Mouse (Mus musculus): ENCODE results near the gene Mvb12b. TPM values are rescaled to one million over a fixed set of nuclear protein-coding genes. Genes with fewer than 3 reads are reported as not detected.
A peak's percentile ranks its signal among the peaks of the same experiment; 100 is the strongest.
"Not testable (repeated sequence)": the region's sequence is repeated elsewhere in the genome, so short reads cannot be mapped to it uniquely, and the experiment has no call there.

Mvb12b gene
- 10 to 100 TPM; 27.8 to 28.6 TPM for total RNA-seq (2021)
- long read RNA-seq, experiment 1, partial matches to known transcripts, result 0 of 3 reads
- long read RNA-seq, experiment 1, other reads (novel, unspliced or antisense), result 2 of 3 reads
- long read RNA-seq, experiment 2, full-length matches to known transcripts, result 3 of 4 reads
- long read RNA-seq, experiment 2, partial matches to known transcripts, result 0 of 4 reads
- long read RNA-seq, experiment 2, other reads (novel, unspliced or antisense), result 1 of 4 reads

DNA sequence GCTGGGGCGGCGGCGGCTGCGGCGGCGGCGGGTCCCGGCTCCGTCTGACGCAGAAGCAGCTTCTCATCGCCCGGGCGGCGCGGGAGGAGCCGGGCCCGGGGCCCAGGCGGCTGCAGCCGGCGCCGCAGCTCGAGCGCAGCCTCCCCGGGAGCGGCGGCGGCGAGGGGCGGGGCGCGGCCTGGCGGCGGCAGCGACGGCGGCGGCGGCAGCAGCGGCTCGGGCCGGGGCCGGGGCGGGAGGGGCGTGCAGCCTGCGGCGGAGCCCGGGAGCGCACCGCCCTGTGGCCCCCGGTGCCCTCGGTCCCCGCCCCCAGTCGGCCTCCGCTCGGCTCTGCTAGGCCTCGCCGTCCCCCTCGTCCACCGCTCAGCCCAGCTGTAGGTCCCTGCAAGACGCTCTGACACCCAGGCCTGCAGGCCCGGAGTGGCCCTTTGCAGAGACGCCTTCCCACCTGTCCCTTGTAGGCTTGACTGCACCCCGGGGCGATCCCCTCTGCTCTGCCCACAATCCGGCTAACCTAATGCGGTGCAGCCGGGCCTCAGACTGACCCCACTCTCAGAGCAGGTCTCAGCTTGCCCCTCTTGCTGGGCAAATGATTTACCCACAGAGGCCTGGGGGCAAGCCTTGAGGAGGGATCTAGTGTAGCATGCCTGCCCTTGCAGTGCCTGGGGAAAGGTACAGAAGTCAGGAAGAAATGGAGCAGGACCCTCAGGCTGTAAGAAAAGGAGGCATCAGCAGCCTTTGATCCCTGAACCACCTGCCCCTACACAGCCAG, at the start of gene Mvb12b:
Gene Mvb12b, minus strand, starts transcription at position 619 of the 772 bp plus-strand sequence.
- DNase-seq, result peak; percentile 69

DNA sequence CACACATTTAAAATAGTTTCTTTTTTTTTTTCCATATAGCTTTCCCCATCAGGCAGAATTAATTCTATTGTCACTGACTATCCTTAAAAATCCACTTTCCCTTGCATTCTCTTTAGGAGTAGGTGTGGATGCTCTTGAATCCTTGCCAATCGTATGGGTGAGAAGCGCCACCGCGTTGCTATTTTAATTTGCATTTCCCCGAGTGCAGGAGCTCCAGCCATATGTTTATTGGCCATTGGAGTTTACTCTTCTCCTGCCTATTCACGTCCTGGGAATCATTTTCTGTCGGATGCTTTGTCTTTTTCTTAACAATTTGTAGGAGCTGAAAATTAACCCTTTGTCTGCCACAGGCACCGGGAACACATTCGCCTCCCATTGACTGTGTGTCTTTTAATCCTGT, 48.0 kb upstream of the Mvb12b start:
- DNase-seq, result no peak

DNA sequence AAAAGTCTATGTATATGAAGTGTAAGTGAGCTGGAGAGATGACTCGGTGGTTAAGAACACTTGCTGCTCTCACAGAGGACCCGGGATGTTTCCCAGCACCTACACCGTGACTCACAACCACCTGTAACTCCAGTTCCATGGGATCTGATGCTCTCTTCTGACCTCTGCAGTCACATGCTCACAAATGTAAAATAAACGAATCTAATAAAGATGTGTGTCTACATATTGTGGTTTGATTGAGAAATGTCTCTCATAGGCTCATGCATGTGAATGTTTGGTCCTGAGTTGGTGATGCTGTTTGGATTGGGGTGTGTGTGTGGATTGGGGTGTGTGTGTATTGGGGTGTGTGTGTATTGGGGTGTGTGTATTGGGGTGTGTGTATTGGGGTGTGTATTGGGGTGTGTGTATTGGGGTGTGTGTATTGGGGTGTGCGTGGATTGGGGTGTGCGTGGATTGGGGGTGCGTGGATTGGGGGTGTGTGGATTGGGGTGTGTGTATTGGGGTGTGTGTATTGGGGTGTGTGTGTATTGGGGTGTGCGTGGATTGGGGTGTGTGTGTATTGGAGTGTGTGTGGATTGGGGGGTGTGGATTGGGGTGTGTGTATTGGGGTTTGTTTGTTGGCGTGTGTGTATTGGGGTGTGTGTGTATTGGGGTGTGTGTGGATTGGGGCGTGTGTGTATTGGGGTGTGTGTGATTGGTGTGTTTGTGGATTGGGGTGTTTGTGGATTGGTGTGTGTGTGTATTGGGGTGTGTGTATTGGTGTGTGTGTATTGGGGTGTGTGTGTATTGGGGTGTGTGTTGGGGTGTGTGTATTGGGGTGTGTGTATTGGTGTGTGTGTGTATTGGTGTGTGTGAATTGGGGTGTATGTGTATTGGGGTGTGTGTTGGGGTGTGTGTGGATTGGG, 46.1 kb upstream of the Mvb12b start:
- no peak for DNase-seq

DNA sequence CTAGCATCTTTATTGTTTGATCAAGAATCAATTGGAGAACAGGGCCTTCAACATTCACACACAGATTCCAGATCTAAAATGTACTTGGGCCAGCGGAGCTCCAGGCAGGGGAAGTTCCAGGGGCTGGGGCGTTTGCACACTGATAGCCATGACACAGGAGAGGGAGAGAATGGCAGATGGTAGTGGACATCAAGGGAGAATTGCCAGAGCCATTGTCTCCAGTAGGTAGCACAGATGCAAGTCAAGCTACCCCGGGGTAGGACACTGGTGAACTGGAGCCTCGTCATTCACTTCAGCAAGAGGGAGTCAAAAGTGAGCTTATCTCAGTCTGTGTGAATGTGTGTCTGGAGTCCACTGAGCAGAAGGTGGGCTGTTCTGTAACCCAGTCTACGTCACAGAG, 43.4 kb upstream of the Mvb12b start:
- DNase-seq, result no peak

DNA sequence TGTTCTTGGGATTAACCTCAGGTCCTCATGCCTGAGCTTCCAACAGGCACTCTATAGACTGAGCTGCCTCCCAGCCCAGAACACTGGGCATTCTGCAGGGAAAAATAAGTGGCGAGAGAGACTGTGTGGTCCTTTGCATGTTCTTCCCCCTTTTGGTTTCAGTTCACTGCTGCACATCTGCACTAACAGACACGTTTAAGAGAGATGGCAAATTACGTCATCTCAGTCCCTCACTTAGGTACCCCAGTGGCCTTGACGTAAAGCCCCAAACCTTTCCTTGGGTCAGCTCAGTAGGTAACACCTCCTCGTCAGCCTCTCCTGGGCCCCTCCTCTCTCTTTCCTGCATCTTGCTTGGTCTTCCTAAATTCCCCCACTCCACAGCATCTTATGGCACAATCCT, 37.5 kb upstream of the Mvb12b start:
- no peak for DNase-seq

DNA sequence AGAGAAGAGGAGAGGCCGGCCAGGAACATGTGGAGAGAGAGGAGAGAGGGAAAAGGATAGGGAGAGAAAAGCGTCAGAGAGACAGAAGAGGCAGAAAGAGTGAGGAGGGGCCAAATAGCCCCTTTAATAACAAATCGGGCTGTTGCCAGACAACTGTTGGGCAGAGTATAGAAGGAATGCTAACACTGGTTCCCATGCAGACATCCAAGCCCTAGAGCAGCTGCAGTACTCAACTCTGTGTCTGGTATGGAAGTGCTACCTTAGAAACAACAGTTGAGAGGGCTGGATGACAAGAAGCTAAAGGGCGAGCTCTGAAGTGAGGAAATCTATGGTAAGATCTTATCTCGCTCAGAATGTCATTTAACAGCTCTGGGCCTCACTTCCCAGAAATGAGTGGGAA, 35.7 kb upstream of the Mvb12b start:
- DNase-seq, result no peak

DNA sequence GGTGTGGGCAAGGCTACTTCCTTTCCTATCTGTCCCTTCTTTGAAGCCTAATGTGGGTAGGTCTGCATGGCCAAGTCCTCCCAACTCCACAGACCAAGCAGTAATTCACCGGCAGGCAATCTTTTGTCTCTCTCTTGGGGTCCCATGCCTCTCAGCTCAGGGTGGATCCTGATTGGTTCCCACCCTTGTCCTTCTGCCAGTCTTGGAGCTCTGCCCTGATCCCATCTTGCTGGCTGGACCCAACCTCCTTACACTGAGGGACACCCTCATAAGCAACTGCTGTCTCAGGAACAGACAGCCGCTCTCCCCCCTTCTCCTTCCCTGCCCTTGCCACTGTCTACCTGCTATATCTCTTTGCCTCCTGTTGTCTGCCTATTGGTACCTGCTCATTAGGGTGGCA, 34.7 kb upstream of the Mvb12b start:
- DNase-seq, result no peak

DNA sequence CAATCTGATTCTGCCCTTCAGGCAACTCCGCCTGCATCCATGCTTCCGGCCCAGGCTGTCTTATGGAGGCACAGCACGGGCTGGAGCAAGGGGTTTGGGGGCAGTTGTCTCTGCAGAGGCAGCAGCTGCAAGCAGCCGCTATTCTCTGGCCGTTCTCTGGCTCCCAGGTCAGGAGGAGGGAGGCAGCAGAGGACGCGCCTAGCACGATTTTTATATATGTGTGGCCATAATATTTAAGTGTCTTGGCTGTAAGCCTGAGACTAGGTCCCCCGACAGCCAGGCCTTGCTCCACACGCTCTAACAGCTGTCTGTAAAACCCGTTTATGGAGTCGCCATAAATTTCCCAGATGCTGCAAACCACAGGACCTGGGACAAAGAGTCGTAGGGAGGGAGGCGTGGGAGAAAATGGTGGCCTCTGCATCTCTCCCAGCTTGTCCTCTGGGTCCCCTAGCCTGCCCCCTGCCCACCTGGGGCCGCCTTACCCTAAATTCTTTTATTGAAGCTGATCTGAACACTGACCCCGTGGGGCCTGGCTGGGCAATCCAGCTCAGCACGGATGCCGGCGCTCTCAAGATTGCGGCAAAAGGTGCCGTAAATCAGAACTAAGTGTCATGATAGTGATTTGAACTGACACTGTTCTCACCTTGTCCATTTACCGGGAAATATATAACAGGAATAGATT, 32.3 kb upstream of the Mvb12b start:
- peak; percentile 37 for DNase-seq

DNA sequence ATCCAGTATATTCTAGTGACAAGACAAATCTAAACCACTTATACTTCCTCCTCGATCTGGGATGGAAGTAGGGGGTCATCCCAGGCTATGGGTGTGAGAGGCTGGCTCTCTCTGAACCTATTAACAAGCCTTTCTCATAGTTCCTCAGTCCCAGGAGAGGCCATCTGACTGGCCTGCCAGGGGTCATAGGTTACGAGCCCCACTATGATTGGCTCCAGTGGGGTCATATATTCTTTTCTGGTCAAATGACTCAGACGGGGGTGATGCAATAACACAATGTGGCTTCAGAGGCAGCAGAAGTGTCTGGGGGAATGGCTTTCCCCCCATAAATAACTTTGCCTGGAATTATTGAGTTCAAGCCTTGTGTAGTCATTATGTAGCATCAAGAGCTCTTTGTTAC, 31.1 kb upstream of the Mvb12b start:
- DNase-seq, result no peak

DNA sequence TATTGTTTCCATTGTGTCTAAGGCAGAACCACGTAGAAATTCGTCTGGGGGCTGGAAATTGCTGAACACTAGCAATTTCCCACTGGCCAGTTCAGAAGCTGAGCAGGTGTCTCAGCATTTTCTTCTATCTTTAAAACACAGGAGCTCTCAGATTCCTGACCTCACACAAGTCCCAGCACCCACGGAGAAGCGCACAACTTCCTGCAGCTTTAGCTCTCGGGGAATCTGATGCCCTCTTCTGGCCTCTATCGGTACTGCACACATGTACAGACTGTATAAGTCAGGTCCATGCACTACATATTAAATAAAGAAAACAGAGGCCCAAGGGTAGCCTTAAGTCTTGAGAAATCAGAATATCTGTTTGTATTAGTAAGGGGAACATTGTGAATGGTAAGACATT, 30.6 kb upstream of the Mvb12b start:
- DNase-seq, result peak; percentile 56

DNA sequence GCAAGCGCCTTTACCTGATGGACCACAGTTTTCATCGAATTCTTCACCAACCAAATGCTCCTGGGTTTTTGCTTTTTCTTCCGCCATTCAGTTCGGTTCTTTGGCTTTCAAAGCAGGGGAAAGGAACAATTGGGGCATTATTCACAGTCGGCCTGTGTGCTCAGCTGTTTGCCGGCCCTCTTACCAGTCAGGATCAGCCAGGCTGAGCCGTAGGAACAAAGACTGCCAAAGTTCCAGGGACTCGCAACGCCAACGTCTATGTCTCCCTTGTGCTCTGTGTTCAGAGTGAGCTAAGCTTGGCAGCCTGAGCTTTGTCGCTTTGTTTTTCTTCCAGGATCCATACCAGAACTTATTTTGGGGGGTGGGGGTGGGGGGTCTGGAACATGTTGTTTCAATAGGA, 28.9 kb upstream of the Mvb12b start:
- no peak for DNase-seq

DNA sequence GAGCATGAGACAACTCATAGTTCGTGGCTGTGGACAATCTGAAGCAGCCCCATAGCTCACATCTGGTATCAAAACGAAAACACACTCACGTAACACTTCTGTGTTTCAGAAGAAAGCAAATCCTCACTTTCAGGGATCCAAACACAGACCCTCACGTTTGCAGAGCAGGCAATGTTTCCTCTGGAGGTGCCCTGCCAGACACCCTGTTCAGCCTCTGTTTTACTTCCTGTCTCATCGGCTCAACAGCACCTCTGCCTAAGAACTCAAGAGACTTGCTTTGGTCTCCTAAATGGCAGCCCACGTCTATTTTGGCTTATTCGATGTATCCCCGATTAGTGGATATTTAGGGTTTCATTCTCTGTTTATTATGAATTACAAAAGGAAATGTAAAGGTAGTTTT, 27.3 kb upstream of the Mvb12b start:
- no peak for DNase-seq

DNA sequence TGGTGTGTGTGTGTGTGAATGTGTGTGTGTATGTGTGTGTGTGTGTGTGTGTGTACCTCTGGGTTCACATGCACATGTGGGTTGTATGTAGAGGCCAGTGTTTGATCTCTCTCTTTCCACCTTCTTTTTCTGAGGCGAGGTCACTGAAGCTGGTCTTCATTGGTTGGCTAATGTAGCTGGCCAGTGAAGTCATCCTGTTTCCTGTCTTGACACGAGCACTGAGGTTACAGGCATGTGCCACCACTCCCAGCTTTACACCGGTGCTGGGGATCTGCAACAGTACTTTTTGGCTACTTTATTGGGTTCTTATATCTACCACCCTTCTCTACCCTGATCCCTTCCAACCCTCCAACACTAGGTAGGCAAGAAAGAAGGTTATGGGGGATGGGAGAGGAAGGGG, 26.6 kb upstream of the Mvb12b start:
- DNase-seq, result no peak

DNA sequence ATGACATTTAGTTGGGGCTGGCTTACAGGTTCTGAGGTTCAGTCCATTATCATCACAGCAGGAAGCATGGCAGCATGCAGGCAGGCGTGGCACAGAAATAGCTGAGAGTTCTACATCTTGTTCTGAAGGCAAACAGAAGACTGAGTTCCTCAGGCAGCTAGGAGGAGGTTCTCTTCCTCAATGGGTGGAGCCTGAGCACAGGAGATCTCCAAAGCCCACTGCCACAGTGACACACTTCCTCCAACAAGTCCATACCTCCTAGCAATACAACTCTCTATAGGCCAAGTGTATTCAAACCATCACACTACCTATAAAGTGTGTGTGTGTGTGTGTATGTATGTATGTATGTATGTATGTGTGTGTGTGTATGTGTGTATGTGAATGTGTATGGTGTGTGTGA, 25.9 kb upstream of the Mvb12b start:
- DNase-seq, result not testable (repeated sequence)

DNA sequence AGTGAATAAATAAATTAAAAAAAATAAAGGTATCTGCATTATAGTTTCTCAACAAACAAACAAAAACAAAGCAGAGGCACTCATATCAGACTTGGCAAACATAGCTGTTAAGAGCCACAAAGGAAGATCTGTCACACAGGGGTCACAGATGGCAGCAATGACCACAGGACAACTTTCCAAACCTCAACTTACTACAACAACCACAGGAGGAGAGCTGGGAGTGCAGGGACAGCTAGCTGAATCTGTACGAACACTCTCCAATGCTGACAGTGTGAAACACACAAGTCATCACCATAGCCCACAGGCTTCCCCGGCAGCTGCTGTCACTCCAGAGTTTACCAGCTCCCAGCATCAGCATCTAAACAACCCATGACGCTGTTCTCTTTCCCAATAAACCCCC, 25.0 kb upstream of the Mvb12b start:
- no peak for DNase-seq

DNA sequence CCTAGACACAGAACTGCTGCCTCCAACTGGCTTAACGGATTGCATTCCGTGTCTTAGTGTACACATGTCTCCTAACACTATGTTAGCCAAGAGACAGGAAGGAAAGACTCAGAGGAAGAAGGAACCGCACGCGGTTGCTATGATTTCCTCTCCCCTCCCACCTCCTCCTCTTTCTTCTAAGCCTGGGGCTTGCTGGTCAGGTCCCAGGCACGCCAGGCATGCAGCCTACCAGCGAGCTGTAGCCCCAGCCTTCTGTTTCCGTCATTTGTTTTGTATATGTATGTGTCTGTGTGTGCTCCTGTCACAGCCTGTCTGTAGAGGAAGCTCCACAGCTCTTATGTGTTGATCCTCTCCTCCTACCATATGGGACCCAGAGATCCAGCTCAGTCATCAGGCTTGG, 20.6 kb upstream of the Mvb12b start:
- no peak for DNase-seq

DNA sequence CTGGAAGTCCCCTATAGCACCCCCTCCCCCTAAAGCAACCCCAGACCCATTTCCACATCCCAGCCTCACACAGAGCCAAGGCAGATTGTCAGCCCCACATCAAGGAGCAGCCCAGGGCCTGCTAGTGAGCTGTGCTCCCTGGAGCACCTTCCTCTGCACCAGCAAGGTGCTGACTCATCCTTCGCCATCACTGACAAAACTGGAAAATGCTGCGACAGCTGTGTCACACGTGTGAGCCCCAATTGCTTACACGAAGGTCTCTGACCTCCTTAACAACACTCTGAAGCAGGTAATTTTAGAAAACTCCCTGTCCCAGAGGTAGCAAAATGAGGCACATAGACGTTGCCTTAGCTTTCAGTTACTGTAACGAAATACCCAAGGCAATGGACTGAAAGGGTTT, 19.4 kb upstream of the Mvb12b start:
- no peak for DNase-seq

DNA sequence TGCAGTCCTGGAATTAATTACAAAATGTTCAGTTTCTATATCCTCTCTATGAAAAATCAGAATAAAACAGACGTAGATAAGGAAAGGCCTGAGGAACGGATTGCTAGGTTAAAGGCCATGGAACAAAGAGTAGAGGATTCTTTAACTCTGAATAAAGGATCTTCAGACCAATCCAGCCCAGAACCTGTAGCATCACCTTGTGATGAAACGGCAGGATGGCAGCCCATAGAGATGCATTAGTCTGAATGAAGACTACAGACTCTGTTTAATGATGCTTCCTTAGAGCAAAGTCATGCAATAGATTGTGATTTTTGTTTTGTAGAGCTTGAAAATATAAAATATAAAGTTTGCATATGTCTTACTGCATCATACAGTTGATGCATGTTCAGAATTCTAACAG, 8.1 kb upstream of the Mvb12b start:
- no peak for DNase-seq

DNA sequence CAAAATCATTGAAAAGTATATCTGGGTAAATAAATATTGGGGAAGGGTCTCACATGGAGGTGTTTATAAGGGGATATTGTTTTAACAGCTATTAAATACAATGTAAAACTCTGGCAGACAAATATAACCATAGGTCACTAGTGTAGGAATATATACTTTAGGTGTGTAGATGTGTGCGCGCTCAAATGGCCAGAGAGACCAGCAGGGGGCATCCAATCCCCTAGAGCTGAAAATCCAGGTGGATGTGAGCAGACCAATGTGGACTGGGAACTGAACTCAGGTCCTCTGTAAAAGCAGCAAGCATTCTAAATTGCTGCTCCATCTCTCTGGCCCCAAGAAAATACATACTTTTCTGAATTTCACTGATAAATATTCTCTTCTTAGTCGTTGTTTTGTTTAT, 5.4 kb upstream of the Mvb12b start:
- DNase-seq, result no peak

DNA sequence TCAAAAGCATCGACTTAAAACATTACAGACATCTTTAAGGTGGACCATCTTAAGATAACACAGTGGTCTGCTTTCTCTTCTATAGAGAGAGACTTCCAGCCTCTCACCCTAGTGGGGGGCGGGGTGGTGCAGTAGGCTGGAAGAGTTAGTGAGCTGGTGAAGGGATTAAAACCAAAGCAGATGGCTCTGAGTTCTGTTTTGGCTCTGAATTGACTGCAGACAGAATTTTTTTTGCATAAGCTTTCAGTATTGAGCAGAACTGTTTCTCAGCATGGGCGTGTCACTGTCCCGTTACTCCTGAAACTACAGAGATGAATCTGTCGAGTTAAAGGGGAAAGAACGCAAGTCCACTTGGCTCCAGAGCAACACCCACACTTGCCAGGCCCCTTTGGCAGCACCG, 4.6 kb upstream of the Mvb12b start:
- DNase-seq, result no peak

DNA sequence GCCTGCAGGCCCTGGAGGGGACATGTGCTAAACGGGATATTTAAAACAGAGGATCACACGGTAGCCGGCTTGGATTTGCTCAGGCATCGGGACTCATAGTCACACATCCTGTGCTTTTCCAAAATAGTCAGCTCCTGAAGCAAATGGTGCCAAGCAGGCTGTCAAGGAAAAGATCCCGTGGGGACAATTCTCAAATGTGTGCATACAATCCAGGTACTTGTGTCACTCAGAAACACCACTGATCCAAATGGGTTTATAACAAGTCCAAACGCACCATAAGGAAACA, 297 bp upstream of the Mvb12b start:
- no peak for DNase-seq

DNA sequence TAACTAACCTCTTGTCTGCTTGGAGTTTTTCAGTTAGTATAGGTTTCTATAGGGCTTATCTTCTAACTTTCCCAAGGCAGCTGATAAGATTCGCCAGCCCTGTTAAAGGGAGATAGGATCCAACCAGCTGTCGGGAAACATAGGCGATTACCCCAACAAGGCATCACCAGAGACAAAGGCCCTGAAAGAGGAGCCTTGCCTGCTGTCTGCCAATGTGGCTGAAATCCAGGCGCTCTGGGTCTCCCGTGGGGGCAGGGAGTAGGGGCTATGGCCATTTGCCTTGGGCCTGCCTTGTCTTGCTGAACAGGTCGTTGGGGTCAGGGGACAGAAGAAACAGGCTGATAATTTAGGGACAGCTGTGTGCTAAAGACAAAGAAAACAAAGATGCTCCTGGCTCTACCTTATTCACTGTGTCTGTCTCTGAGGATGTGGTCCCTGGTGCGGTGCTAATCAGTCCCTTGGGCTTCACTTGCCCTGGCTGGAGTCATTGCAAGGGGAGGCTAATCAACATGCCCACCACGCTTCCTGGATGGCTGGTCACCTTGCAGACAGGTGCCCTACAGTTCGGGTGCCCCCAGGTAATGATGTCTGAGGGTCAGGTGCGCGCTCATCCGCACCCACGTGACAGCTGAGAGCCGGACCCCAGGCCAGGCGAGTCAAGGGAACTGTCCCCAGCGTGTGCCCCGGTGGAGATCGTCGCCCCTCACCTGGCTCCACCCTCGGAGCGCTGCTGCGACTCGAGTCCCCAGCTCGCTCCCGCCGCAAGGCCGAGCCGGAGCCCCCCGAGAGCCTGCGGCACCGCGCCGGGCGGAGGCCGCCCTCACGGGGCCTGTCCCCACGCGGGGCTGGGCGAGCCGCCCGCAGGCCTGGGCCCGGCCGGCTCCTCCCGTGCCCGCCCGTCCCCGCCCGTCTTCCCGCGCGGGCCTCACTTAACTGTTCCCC, 1.1 kb downstream of the Mvb12b start:
- peak; percentile 46 for DNase-seq
